Mouse (Mus musculus): ENCODE measurements around the gene Maz.

- TF ChIP-seq CTCF (IDR thresholded peaks at IDR 0.05; ENCODE audit: low read depth): no peak
- TF ChIP-seq EP300 (optimal IDR thresholded peaks at IDR 0.05): no peak
Observed at GRCm38 (mm10) chr7:127070871-127071413, 44.1 kb upstream of the Maz start.

Measured in stomach, postnatal 0 days (tissue).